Mouse (Mus musculus): ENCODE results near the gene Tmem236. TPM values are rescaled to one million over a fixed set of nuclear protein-coding genes. Genes with fewer than 3 reads are reported as not detected.

Gene Tmem236
- polyA plus RNA-seq, 1 experiment = 0.16 TPM

DNA sequence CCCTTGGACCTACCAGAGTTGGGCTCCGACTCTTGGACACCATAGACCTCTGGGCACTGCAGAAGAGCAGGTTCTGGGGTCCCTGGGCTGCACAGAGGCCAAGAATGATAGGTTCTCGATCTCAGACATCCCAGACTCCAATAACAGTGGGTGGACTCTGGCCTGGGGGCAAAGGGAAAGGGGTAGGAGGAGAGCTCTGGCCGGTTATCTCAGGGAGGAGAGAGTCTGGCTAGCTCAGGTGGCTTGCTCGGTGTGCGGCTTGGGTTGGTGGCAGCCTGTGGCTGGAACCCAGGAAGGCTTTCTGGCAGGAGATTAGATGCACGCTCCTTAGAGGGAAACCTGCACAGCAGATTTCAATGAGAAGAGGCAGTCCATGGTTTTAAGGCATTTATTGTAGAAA, 34.7 kb upstream of the Tmem236 start:
- TF ChIP-seq POLR2A (IDR thresholded peaks at IDR 0.05; ENCODE audit: control insufficient read depth, extremely low read depth, insufficient read depth, low read length, poor library complexity) (no peak), CTCF (IDR thresholded peaks at IDR 0.05; ENCODE audit: borderline replicate concordance, control insufficient read depth, extremely low read depth, insufficient read depth, low read length, poor library complexity) (no peak)
- Histone ChIP-seq H3K36me3 (ENCODE audit: control insufficient read depth, insufficient read depth, low read length) (peaks cover 44% of the 10 kb centered on the region), H3K27me3 (ENCODE audit: control insufficient read depth, insufficient read depth, low read length) (no peaks in the 10 kb centered on the region), H3K27ac (ENCODE audit: control insufficient read depth, insufficient read depth, low read length) (no peak overlapping the region), H3K4me3 (ENCODE audit: control insufficient read depth, insufficient read depth, low read length) (no peak overlapping the region), H3K4me1 (replicated peaks; ENCODE audit: control insufficient read depth, insufficient read depth, low read length) (no peaks in the 10 kb centered on the region)
- 98% methylated on average over 6 of the region's 6 CpGs for WGBS
- no peak for DNase-seq

DNA sequence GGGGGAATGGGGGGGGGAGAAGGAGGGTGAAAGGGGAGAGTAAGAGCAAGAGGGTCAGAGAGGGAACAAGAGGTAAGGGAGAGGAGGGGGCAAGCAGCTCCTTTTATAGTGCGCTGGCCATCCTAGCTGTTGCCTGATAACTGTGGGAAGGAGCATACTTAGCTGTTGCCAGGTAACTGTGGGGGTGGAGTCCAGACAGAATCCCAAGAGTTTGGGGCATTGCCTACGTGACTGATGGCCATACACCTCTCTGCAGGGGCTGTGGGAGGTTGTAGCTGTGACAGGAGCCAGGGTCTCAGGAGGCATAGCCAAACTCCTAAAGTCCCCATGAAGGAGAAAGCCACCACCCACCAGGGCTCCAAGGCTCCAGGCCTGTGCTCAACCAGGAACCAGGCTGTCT, 34.3 kb upstream of the Tmem236 start:
- 98% methylated on average over 2 of the region's 2 CpGs for WGBS
- TF ChIP-seq CTCF (IDR thresholded peaks at IDR 0.05; ENCODE audit: borderline replicate concordance, control insufficient read depth, extremely low read depth, insufficient read depth, low read length, poor library complexity) (no peak), POLR2A (IDR thresholded peaks at IDR 0.05; ENCODE audit: control insufficient read depth, extremely low read depth, insufficient read depth, low read length, poor library complexity) (no peak)
- no peak for DNase-seq
- H3K27me3 ChIP-seq (ENCODE audit: control insufficient read depth, insufficient read depth, low read length) = no peaks in the 10 kb centered on the region
- no peak overlapping the region for H3K4me3 ChIP-seq (ENCODE audit: control insufficient read depth, insufficient read depth, low read length)
- peaks cover 44% of the 10 kb centered on the region for H3K36me3 ChIP-seq (ENCODE audit: control insufficient read depth, insufficient read depth, low read length)
- H3K4me1 ChIP-seq (replicated peaks; ENCODE audit: control insufficient read depth, insufficient read depth, low read length) = no peaks in the 10 kb centered on the region
- H3K27ac ChIP-seq (ENCODE audit: control insufficient read depth, insufficient read depth, low read length) = no peak overlapping the region

DNA sequence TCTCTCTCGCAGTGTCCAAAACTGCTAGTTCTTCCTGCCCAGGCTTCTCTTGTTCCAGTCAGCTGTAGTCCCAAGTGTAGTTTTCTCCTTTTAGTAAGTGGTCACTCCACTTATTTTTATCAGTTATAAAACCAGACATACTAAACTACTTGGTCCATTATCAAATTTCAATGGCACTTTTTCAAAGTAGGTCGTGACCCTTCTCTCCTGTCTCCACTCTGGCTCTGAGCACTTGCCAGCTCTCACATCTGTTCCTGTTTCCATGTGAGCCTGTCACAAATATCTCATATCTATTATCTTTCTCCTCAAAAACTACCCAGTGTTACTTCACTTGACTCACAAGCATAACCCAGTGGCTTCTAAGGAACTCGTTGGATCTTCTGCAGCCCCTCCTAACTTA, 29.0 kb upstream of the Tmem236 start:
- Histone ChIP-seq H3K36me3 (ENCODE audit: control insufficient read depth, insufficient read depth, low read length) (peaks cover 27% of the 10 kb centered on the region), H3K4me1 (replicated peaks; ENCODE audit: control insufficient read depth, insufficient read depth, low read length) (no peaks in the 10 kb centered on the region), H3K4me3 (ENCODE audit: control insufficient read depth, insufficient read depth, low read length) (no peak overlapping the region), H3K27ac (ENCODE audit: control insufficient read depth, insufficient read depth, low read length) (no peak overlapping the region), H3K27me3 (ENCODE audit: control insufficient read depth, insufficient read depth, low read length) (no peaks in the 10 kb centered on the region)
- TF ChIP-seq POLR2A (IDR thresholded peaks at IDR 0.05; ENCODE audit: control insufficient read depth, extremely low read depth, insufficient read depth, low read length, poor library complexity) (no peak), CTCF (IDR thresholded peaks at IDR 0.05; ENCODE audit: borderline replicate concordance, control insufficient read depth, extremely low read depth, insufficient read depth, low read length, poor library complexity) (no peak)
- 95% methylated on average over 3 of the region's 3 CpGs for WGBS
- DNase-seq = no peak

DNA sequence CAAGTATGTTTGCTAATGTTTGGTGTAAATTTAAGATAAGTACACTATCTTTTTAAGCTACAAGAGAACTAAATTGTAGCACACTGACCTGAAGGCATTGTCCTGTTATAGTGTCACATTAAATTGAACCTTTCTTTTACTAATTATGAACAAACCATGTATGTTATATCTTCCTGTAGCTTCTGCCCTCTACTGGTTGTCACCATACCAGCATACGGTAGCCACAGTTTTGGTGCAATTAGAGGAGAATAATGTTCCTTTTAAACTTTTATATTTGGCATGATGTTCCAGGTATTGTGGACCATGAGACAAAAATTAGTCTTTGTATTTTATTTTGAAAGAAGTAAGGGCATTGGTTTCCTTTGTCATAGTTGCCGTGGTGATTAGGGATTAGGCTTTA, 27.4 kb upstream of the Tmem236 start:
- WGBS = 88% methylated on average over 2 of the region's 2 CpGs
- no peak for TF ChIP-seq POLR2A (IDR thresholded peaks at IDR 0.05; ENCODE audit: control insufficient read depth, extremely low read depth, insufficient read depth, low read length, poor library complexity)
- TF ChIP-seq CTCF (IDR thresholded peaks at IDR 0.05; ENCODE audit: borderline replicate concordance, control insufficient read depth, extremely low read depth, insufficient read depth, low read length, poor library complexity) = no peak
- Histone ChIP-seq H3K4me3 (ENCODE audit: control insufficient read depth, insufficient read depth, low read length) (no peak overlapping the region), H3K36me3 (ENCODE audit: control insufficient read depth, insufficient read depth, low read length) (peaks cover 21% of the 10 kb centered on the region), H3K4me1 (replicated peaks; ENCODE audit: control insufficient read depth, insufficient read depth, low read length) (no peaks in the 10 kb centered on the region), H3K27me3 (ENCODE audit: control insufficient read depth, insufficient read depth, low read length) (no peaks in the 10 kb centered on the region), H3K27ac (ENCODE audit: control insufficient read depth, insufficient read depth, low read length) (no peak overlapping the region)
- DNase-seq = no peak

DNA sequence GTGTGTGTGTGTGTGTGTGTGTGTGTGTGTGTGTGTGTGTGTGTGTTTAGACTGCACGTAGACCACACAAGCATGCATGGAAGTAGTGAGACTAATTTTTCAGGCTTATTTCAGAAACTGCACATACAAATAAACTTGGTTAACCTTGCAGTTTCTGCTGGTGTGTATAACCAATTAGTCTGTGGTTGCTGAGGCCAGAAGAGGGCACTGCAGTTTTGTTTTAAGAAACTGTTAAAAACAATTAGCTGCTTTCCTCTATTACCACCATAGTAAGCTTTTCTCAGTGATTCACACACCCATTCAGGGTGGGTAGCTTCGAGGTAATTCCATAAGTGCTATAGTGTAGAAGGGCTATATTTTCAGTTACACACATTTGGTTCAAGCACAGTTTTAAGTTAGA, 23.5 kb upstream of the Tmem236 start:
- no peak overlapping the region for H3K4me3 ChIP-seq (ENCODE audit: control insufficient read depth, insufficient read depth, low read length)
- TF ChIP-seq POLR2A (IDR thresholded peaks at IDR 0.05; ENCODE audit: control insufficient read depth, extremely low read depth, insufficient read depth, low read length, poor library complexity) (no peak), CTCF (IDR thresholded peaks at IDR 0.05; ENCODE audit: borderline replicate concordance, control insufficient read depth, extremely low read depth, insufficient read depth, low read length, poor library complexity) (no peak)
- no peaks in the 10 kb centered on the region for H3K27me3 ChIP-seq (ENCODE audit: control insufficient read depth, insufficient read depth, low read length)
- no peak for DNase-seq
- no peaks in the 10 kb centered on the region for H3K4me1 ChIP-seq (replicated peaks; ENCODE audit: control insufficient read depth, insufficient read depth, low read length)
- 96% methylated on average over 2 of the region's 2 CpGs for WGBS
- H3K27ac ChIP-seq (ENCODE audit: control insufficient read depth, insufficient read depth, low read length) = no peak overlapping the region
- peaks cover 3% of the 10 kb centered on the region; the same call in 1 of the 2 replicates for H3K36me3 ChIP-seq (ENCODE audit: control insufficient read depth, insufficient read depth, low read length)

DNA sequence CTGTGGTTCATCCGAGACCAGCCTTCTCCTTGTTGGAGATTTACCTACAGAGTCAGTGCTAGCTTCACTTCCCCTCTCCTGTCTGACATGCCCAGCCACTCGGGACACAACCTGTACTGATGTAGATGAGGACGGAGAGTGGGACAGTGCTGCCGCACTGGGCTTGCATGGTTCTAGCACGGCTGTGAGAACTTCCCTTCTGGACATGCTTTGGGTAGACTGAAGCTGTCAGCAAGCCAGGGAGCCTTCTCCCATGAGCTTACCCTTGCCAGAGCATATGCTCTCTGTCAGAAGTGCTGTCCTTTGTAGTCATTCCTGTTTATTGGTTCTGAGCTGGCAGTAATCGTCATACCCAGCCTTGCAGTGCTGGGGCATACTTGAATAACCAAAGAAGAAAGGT, 22.5 kb upstream of the Tmem236 start:
- WGBS = 96% methylated on average over 6 of the region's 6 CpGs

DNA sequence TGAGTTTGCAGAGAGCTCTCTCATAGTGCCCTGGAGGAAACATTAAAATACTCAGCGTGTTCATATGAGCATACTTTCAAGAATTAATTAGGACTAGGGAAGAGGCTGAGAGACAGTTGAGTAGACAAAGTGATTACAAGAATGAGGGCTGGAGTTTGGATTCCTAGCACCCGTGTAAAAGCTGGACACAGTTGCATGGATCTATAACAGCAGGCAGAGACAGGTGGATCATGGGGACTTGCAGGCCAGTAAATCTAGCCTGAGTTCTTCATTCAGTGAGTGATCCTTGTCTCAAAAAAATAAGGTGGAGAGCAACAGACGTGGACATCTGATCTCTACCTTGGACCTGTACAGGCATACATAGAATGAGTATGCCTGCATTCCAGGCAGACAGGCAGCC, 15.3 kb upstream of the Tmem236 start:
- no peak overlapping the region for H3K4me3 ChIP-seq (ENCODE audit: control insufficient read depth, insufficient read depth, low read length)
- no peak for DNase-seq
- H3K27me3 ChIP-seq (ENCODE audit: control insufficient read depth, insufficient read depth, low read length) = no peaks in the 10 kb centered on the region
- WGBS = 93% methylated on average over 3 of the region's 3 CpGs
- no peaks in the 10 kb centered on the region for H3K4me1 ChIP-seq (replicated peaks; ENCODE audit: control insufficient read depth, insufficient read depth, low read length)
- no peaks in the 10 kb centered on the region for H3K36me3 ChIP-seq (ENCODE audit: control insufficient read depth, insufficient read depth, low read length)
- no peak overlapping the region for H3K27ac ChIP-seq (ENCODE audit: control insufficient read depth, insufficient read depth, low read length)
- TF ChIP-seq POLR2A (IDR thresholded peaks at IDR 0.05; ENCODE audit: control insufficient read depth, extremely low read depth, insufficient read depth, low read length, poor library complexity) (no peak), CTCF (IDR thresholded peaks at IDR 0.05; ENCODE audit: borderline replicate concordance, control insufficient read depth, extremely low read depth, insufficient read depth, low read length, poor library complexity) (no peak)

More for the DNA sequence above, 22.5 kb upstream of the Tmem236 start:
- H3K36me3 ChIP-seq (ENCODE audit: control insufficient read depth, insufficient read depth, low read length) = peaks cover 3% of the 10 kb centered on the region; the same call in 1 of the 2 replicates
- H3K27ac ChIP-seq (ENCODE audit: control insufficient read depth, insufficient read depth, low read length) = no peak overlapping the region
- DNase-seq = no peak
- TF ChIP-seq CTCF (IDR thresholded peaks at IDR 0.05; ENCODE audit: borderline replicate concordance, control insufficient read depth, extremely low read depth, insufficient read depth, low read length, poor library complexity) (no peak), POLR2A (IDR thresholded peaks at IDR 0.05; ENCODE audit: control insufficient read depth, extremely low read depth, insufficient read depth, low read length, poor library complexity) (no peak)
- H3K4me3 ChIP-seq (ENCODE audit: control insufficient read depth, insufficient read depth, low read length) = no peak overlapping the region
- no peaks in the 10 kb centered on the region for H3K27me3 ChIP-seq (ENCODE audit: control insufficient read depth, insufficient read depth, low read length)
- H3K4me1 ChIP-seq (replicated peaks; ENCODE audit: control insufficient read depth, insufficient read depth, low read length) = no peaks in the 10 kb centered on the region
